ENCODE assay signal across 16 mouse cellular contexts in the genomic region with DNA sequence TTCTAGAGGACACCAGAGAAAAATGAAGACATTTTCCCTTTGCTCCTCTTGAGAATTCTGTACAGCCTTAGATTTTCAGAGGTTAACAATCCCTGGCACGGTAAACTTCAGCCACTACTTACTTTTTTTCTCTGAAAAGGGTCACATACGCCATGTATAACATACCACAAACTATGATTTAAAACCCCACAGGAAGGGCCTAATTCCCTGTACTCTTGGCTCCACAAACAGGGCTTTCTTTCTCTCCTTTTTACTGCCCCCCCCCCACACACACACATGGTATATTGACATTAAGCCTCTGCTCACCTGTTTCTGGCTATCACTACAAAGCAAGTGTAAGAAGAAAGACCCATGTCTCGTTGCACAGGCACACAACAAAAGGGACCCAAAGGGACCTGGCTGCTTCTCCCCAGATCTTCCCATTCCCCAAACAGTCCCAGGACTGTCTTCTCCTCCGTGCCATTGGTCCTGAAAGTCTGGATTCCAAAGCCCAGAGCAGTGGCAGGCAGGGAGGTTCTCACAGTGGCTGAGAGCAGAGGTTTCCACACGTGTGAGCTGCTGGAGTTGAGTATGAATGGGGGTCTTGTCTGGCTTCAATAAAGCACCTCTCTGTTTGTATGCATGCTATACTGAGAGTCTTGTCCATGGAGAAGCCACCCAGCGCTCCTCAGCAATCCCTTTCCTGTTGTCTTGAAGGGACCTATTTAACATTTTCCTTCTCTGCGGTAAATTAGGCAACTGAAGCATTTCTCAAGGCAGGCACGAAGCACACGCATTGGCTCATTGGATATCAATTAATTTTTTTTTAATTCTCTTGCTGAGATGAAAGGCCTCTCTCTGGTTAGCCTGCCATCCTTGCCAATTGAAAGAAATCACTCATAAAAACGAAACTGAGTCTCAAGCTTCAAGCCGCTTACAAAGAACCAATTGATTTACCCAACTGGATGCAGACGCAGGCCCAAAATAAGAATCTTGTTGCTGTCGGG. TPM values are rescaled to one million over a fixed set of nuclear protein-coding genes. Genes with fewer than 3 reads are reported as not detected.
DNase-seq lines count a peak whose midpoint lies in the region; ATAC-seq lines count a peak whose summit lies in the region.
"Had no signal": no experiment of that assay in that cellular context is flagged by ENCODE, and none has a peak within 500 bp of the region (broad histone marks: within the 10 kb centered on the region; RNA-seq: fewer than 3 reads in every experiment).

No protein-coding gene starts in this region.

- H3K9ac ChIP-seq in forebrain, embryonic 13.5 days = no peak overlapping the region
- H3K9ac ChIP-seq in neural tube, embryonic 13.5 days = peak overlapping the region; percentile 41; the same call in 1 of the 2 replicates

- H3K4me1 ChIP-seq in forebrain, embryonic 13.5 days = peaks cover 36% of the 10 kb centered on the region
- peaks cover 30% of the 10 kb centered on the region for H3K4me1 ChIP-seq in limb, embryonic 10.5 days
- peaks cover 41% of the 10 kb centered on the region for H3K4me1 ChIP-seq in neural tube, embryonic 13.5 days (replicated peaks)

- DNase-seq in layer of hippocampus, adult 9-11 months = peak; percentile 37
- no peak for DNase-seq in layer of hippocampus, adult 18-20 months (ENCODE audit: low spot score in 2 of 2)
- DNase-seq in limb, embryonic 10.5 days (ENCODE audit: low spot score) = no peak
- no peak for DNase-seq in spleen, postnatal 4 days (ENCODE audit: low spot score in 2 of 2)
- no peak for DNase-seq in cerebellum, postnatal 14 days
- no peak for DNase-seq in left cerebral cortex, adult 11 months (ENCODE audit: low spot score)
- DNase-seq: adrenal gland, postnatal 14 days; cerebellum, adult 8-10 months; kidney, postnatal 14 days; left cerebral cortex, postnatal 4 days; thymus, postnatal 4 days had no signal

- no peak overlapping the region for H3K4me3 ChIP-seq in forebrain, embryonic 13.5 days
- no peak overlapping the region for H3K4me3 ChIP-seq in limb, embryonic 10.5 days
- H3K4me3 ChIP-seq in neural tube, embryonic 13.5 days = no peak overlapping the region
- H3K4me3 ChIP-seq: myocyte had no signal

- H3K9me3 ChIP-seq in forebrain, embryonic 13.5 days (replicated peaks) = no peaks in the 10 kb centered on the region
- H3K9me3 ChIP-seq in limb, embryonic 10.5 days (replicated peaks) = no peaks in the 10 kb centered on the region
- H3K9me3 ChIP-seq in neural tube, embryonic 13.5 days = no peaks in the 10 kb centered on the region

- peaks cover 1% of the 10 kb centered on the region; the same call in 1 of the 2 replicates for H3K36me3 ChIP-seq in forebrain, embryonic 13.5 days (ENCODE audit: poor library complexity, severe bottlenecking)
- peaks cover 19% of the 10 kb centered on the region for H3K36me3 ChIP-seq in limb, embryonic 10.5 days
- H3K36me3 ChIP-seq in neural tube, embryonic 13.5 days = 0 out of 2 replicates have a peak, but pooled peaks cover 4% of the 10 kb centered on the region

- H3K27me3 ChIP-seq in forebrain, embryonic 13.5 days = no peaks in the 10 kb centered on the region
- no peaks in the 10 kb centered on the region for H3K27me3 ChIP-seq in limb, embryonic 10.5 days (ENCODE audit: low read depth, poor library complexity, severe bottlenecking)
- no peaks in the 10 kb centered on the region for H3K27me3 ChIP-seq in neural tube, embryonic 13.5 days

- peak; percentile 68 for ATAC-seq in forebrain, embryonic 13.5 days
- peak; percentile 69 for ATAC-seq in neural tube, embryonic 13.5 days (ENCODE audit: low read depth)
- ATAC-seq: lung, postnatal 0 days had no signal

- WGBS in forebrain, embryonic 13.5 days = 31% methylated on average over 13 of the region's 13 CpGs
- WGBS in limb, embryonic 10.5 days = 76% methylated on average over 13 of the region's 13 CpGs
- WGBS in neural tube, embryonic 13.5 days = 38% methylated on average over 13 of the region's 13 CpGs

- H3K4me2 ChIP-seq in forebrain, embryonic 13.5 days = peak overlapping the region; percentile 15; the same call in 1 of the 2 replicates
- peak overlapping the region; percentile 16; the same call in 1 of the 2 replicates for H3K4me2 ChIP-seq in neural tube, embryonic 13.5 days

- peak overlapping the region; percentile 7; the same call in 1 of the 2 replicates for H3K27ac ChIP-seq in forebrain, embryonic 13.5 days
- peak overlapping the region; percentile 72 for H3K27ac ChIP-seq in limb, embryonic 10.5 days
- H3K27ac ChIP-seq in neural tube, embryonic 13.5 days (replicated peaks) = peak overlapping the region; percentile 61

RNA-seq across cellular contexts. Expression of gene Rnf144a, which starts 20.3 kb away (rescaled TPM):
- 10 to 100 TPM; 23.4 to 24.4 TPM for total RNA-seq in layer of hippocampus, adult 18-20 months (2021)
- 36.8 and 40.3 TPM in 2 replicates for polyA plus RNA-seq in forebrain, embryonic 13.5 days (2015; fragmentation: Nextera tagmentation; extraction: Ambion mirVana)
- 44.2 and 54.9 TPM in 2 replicates for polyA plus RNA-seq in limb, embryonic 10.5 days (2016; fragmentation: Nextera tagmentation; extraction: Ambion mirVana)
- polyA plus RNA-seq in neural tube, embryonic 13.5 days (2015; fragmentation: Nextera tagmentation; extraction: Ambion mirVana) = 27.0 and 27.4 TPM in 2 replicates
- polyA plus RNA-seq: C2C12, myocyte had no signal

Comparison
In these comparisons a context has a peak if more than half of its experiments do, and no peak if none do; other contexts are left out.
1. H3K27ac ChIP-seq: peak in every context shown above with its lines; median percentile 72 in limb, embryonic 10.5 days; 61 in neural tube, embryonic 13.5 days; 7 in forebrain, embryonic 13.5 days.